Mouse (Mus musculus) liver (tissue): ENCODE data around the gene Pip4k2c.
A peak's percentile ranks its signal among the peaks of the same experiment; 100 is the strongest.

Experiments
- DNase-seq: peaks from one replicate; pipeline ENCODE4 v3.0.0-alpha.2; 2020; ENCODE audit warnings: mixed read lengths

The Pip4k2c gene

GRCm38 (mm10) chr10:127211414-127211854 lies at the start of gene Pip4k2c:
Gene Pip4k2c (minus strand): TSS chr10:127211585.
- peak; percentile 97 for DNase-seq

DNA sequence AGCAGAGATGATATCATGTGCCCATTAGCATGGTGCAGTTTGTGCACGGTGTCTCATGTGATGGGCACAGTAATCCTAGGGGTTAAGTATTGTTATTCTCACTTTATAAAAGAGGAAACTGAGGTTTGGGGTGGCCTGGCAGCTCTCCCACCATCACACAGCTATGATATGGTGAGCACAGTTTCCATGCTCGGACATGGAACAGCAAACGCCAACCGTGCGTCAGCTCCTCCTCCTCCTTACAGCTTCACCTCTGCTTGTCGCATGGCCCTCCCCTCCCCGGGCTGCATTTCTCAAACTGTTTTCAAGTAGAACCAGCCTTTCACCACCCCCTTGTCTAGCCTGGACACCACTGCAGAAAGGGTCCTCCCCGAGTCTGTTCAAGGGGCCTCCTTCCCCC lies 47.1 kb upstream of the Pip4k2c start:
- no peak for DNase-seq

- no peak for DNase-seq
Observed at GRCm38 (mm10) chr10:127257790-127258189, 46.4 kb upstream of the Pip4k2c start.

DNA sequence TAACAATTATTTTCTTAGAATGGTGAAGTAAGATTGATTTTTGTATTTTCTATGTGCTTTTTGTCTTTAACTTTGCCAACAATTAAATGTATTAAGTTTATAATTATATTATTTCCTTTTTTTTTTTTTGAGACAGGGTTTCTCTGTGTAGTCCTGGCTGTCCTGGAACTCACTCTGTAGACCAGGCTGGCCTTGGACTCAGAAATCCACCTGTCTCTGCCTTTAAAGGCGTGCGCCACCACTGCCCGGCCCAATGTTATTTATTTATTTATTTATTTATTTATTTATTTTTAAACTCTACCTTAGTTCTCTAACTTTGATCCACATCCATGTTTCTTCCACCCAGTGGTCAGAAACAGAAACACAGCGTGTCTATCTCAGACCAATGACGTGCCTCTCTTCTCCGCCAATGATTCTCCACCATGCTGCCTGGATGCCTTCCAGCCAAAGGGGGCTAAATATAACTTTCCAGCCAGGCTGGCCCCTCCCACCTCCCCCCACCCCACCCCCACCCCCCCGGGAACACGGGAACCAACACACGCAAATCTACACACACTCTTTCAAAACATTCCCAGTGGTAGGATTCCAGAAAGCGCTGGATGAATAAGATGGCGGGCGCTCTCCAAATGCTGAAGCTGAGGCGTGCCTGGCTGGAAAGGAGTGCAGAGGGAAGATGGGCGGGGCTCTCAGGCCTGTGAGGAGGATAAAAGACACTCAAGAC lies 44.4 kb upstream of the Pip4k2c start:
- DNase-seq: peak; percentile 55

- DNase-seq: no peak
Observed at GRCm38 (mm10) chr10:127250810-127251209, 39.4 kb upstream of the Pip4k2c start.

DNA sequence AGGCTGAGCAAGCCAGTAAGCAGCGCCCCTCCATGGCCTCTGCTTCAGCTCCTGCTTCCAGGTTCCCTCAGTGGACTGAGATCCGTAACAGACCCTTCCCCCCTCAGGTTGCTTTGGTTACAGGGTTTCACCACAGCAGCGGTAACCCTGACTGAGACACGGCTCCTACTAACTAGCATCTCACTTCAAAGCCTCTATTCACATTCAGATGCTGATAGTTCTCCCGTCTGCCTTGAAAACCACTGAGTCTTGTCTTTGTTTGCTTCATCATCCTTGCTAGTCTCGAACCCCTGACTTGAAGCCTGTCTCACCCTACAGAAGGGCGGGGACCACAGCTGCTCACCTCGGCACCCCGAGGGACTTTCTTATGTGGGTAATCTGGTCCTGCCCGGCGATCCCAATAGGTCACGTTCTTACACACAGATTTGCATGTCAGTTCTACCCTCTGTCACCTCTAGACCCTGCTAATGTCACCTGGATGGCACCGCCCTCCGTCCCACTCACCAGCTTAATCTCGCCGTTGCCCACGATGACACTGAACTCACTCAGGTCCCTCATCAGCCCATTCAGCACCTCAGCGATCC lies 26.9 kb upstream of the Pip4k2c start:
- no peak for DNase-seq

- no peak for DNase-seq
Observed at GRCm38 (mm10) chr10:127236541-127236940, 25.2 kb upstream of the Pip4k2c start.

- DNase-seq: no peak
Observed at GRCm38 (mm10) chr10:127233141-127233540, 21.8 kb upstream of the Pip4k2c start.

- no peak for DNase-seq
Observed at GRCm38 (mm10) chr10:127231741-127232140, 20.4 kb upstream of the Pip4k2c start.

- no peak for DNase-seq
Observed at GRCm38 (mm10) chr10:127230693-127231092, 19.3 kb upstream of the Pip4k2c start.

- peak; percentile 29 for DNase-seq
Observed at GRCm38 (mm10) chr10:127228897-127229296, 17.5 kb upstream of the Pip4k2c start.

DNA sequence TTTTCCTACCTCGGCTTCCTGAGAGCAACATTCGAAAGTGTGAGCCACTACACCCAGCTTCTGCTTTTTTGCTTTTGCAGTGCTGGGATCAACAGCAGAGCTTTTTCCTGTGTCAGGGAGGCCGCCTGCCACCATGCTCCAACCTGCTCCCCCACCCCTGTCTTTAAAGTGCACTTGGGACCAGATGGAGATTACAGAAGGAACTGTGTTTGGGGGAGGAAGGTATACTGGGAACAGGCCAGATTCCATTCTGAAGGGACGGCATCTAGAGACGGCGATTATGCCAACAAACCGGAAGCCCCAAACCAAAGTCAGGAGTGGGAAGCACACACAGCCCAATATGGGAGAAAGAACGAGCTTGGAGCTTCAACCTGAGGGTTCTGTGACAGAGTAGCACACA lies 15.8 kb upstream of the Pip4k2c start:
- no peak for DNase-seq

GRCm38 (mm10) chr10:127226318-127226895 lies 15.0 kb upstream of the Pip4k2c start:
- DNase-seq: peak; percentile 32

DNA sequence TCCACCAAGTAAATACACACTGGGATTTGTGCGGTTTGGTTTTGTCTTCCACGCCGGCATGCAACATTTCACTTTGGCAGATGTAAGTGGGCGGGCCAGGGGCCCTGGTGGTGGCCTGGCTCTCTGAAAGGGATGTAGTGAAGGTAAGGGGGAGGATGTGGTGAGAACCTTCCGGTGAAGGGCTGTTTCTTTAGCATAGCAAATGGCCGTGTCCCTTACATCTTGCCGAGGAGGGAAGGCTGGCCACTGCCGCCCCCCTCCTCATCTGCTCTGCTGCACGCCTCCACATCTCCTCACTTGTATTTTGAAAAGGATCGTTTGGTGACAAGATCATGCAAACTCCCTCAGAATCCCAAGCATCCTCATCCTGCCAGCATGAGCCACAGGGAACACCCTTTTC lies 14.3 kb upstream of the Pip4k2c start:
- DNase-seq: no peak

- no peak for DNase-seq
Observed at GRCm38 (mm10) chr10:127225213-127225612, 13.8 kb upstream of the Pip4k2c start.

GRCm38 (mm10) chr10:127218339-127218738 lies 7.0 kb upstream of the Pip4k2c start:
- no peak for DNase-seq

DNA sequence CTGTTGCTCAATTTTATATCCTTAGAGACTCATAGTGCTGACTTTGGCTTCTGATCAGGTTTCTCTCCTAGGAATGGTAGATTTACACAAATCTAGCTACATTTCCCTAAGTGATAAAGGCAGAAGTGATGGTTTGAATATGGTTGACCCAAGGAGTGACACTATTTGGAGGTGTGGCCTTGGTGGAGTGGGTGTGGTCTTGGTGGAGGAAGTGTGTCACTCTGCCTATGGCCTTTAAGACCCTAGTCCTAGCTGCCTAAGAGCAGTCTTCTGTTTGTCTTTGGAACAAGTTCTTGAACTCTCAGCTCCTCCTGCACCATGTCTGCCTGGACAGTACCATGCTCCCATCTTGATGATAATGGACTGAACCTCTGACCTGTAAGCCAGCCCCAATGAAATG lies 5.8 kb upstream of the Pip4k2c start:
- no peak for DNase-seq

GRCm38 (mm10) chr10:127216456-127216855 lies 5.1 kb upstream of the Pip4k2c start:
- no peak for DNase-seq

GRCm38 (mm10) chr10:127214422-127214803 lies 3.0 kb upstream of the Pip4k2c start:
- no peak for DNase-seq

DNA sequence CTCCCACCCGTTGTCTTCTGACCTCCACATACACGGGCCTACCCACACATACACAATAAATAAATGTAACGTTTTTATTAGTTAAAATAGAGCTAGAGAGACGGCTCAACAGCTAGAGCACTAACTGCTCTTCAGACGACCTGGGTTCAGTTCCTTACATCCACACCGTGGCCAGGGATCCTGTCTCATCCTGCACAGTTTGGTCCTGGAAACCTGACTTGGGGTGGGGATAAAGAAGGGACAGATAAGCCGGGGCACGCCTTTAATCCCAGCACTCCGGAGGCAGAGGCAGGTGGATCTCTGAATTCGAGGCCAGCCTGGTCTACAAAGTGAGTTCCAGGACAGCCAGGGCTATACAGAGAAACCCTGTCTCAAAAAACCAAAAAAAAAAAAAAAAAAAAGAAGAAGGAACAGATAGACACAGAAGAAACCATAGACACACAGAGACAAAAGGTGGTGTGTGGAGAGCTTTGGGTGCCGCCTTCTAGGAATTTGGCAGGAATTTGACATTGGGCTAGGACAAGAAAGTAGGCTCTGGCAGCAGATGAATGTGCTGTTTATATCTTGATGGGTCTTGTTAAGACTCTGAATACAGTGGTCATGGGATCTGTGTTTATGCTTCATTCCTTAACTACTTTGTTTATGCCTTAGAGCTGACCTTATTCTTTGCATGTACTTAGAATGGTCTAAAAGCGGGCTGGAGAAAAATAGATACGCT lies 2.5 kb upstream of the Pip4k2c start:
- no peak for DNase-seq

- DNase-seq: no peak
Observed at GRCm38 (mm10) chr10:127213272-127213671, 1.9 kb upstream of the Pip4k2c start.

DNA sequence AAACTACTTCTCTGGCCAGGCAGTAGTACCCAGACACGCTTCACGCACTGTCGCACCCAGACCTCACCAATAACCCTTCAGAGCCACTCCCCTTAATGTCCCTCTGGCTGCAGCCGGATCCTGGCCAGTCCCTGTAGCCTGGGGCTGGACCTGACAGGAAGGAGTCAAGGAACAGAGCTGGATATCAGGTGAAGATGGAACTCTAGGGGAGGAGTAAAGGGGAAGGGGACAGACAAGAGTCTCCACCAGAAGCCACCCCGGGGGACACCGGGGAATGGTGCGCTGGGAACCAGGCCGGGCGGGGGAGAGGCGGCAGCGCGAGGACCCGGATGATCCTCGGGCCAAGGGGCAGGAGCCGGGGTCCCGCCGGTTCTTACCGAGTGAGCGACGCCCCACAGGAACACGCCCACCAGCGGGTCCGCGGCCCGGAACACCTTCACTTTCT lies 402 bp downstream of the Pip4k2c start:
- peak; percentile 71 for DNase-seq

DNA sequence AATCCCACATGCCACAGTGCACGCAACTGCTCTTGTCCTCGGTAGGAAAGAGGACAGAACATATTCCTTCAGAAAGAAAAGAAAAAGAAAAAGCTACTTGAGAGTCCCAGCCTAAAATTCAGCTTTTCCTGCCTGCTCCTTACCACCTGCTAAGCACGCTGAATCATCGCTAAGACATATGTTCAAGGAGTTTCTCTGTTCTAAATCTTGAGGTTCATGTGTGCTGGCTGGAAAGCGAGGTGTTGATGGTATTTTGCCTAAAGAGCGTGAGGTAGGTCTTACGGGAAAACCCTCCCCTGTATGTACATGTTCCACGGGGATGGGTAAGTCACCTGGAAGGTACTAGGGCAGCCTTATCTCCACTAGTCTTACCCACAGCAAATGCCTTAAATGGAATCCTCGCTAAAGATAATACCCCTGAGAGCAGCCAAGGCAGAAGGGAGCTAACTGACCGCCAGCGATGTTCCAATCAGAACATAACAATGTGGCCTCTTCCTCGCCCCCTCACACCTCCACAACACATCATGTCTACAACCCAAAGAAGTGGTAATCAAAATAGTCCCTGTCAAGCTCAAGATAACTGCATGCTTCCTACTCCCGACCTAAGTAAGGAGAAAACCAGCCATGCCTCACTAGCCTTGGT lies 1.3 kb downstream of the Pip4k2c start:
- DNase-seq: no peak
